Mouse (Mus musculus) E14TG2a.4 (cell line): ENCODE results near the gene Shank2.

ENCODE experiments used
- H3K27me3 ChIP-seq: 2 replicates; pipeline ENCODE4 v1.6.1; 2014; ENCODE audit warnings: low read length, control low read depth; ENCODE audit not compliant: insufficient read depth
- H3K36me3 ChIP-seq: 2 replicates; pipeline ENCODE4 v1.6.1; 2014; ENCODE audit warnings: low read length, control low read depth; ENCODE audit not compliant: insufficient read depth
- H3K4me1 ChIP-seq: replicated peaks from 2 replicates; pipeline ENCODE4 v1.6.1; 2014; ENCODE audit warnings: low read depth, low read length, control low read depth
- H3K4me3 ChIP-seq: replicated peaks from 2 replicates; pipeline ENCODE4 v1.5.1; 2014; ENCODE audit warnings: mild to moderate bottlenecking, low read length
- H3K9me3 ChIP-seq: 2 replicates; pipeline ENCODE4 v1.6.1; 2014; ENCODE audit warnings: low read length, control low read depth
- CTCF ChIP-seq: conservative IDR thresholded peaks from 2 replicates; pipeline ENCODE4 v1.5.1; 2014; ENCODE audit warnings: low read length
- NANOG ChIP-seq: IDR thresholded peaks from 2 replicates; pipeline ENCODE4 v1.6.1; 2014; ENCODE audit warnings: borderline replicate concordance, low read length, mixed read lengths
- POU5F1 ChIP-seq: IDR thresholded peaks from 2 replicates; pipeline ENCODE4 v1.6.1; 2014; ENCODE audit warnings: low read length, borderline replicate concordance

Shank2 gene

DNA sequence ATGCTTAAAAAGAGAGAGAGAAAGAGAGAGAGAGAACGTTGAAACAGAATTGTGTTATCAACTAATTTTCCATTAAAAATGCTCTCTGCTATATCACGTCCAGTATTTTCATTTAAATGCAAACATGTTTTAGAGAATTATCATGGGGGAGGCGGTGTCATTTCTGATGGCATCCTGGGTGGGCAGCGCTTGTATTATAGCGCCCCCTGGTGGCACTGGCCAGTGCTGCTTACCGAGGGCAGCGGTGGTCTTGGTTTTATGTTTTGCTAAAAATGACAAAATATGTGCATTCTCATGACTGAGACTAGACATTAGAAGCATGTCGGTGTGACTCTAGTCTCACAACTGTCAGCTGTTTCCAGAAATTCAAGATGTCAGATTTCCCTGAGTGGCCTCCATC, 424.2 kb downstream of the Shank2 start:
- Histone ChIP-seq H3K4me1 (peaks cover 8% of the 10 kb centered on the region), H3K4me3 (no peak overlapping the region), H3K9me3 (no peaks in the 10 kb centered on the region), H3K36me3 (no peaks in the 10 kb centered on the region), H3K27me3 (peaks cover 11% of the 10 kb centered on the region)
- no peak for TF ChIP-seq POU5F1
- no peak for TF ChIP-seq NANOG
- peak; percentile 94 for TF ChIP-seq CTCF

DNA sequence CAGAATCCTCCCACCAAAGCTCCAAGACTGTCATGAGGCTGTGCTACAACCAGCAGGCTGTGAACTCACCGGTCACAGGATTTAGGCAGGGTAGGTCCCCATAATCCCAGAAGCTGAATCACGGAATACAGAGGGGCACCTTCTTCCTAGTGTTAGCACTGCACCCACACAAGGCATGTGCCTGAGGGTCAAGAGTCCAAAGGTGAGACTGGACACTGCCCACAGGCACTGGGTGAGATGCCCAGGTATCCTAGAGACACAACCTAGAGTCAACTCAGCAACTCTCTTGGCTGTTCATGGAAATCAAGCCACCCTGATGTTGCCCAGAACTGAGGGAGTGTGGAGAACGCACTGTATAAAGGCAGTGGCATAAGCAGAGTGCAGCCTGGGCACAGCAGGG, 424.9 kb downstream of the Shank2 start:
- H3K36me3 ChIP-seq = no peaks in the 10 kb centered on the region
- H3K27me3 ChIP-seq = peaks cover 7% of the 10 kb centered on the region
- peaks cover 8% of the 10 kb centered on the region for H3K4me1 ChIP-seq
- no peak for TF ChIP-seq POU5F1
- H3K4me3 ChIP-seq = no peak overlapping the region
- H3K9me3 ChIP-seq = no peaks in the 10 kb centered on the region

DNA sequence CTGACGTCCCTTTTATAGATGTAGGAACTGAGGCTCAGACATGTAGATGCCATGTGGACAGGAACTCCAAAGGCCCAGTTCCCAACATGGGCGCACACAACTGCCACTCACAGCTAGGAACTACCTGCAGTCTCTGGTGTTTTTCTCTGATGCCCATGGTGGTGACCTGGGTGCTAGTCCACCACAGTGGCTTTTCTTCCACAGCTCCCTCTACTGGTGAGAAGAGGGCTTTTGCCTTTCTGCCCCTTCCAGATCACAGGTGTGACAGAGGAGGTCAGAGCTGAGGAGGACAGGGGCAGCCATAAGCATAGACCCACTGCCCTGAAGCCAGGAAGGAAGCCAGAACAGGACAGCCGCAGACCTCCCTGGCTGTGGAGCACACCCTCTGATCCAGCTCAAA, 425.7 kb downstream of the Shank2 start:
- Histone ChIP-seq H3K4me1 (peaks cover 8% of the 10 kb centered on the region), H3K4me3 (no peak overlapping the region), H3K27me3 (peaks cover 7% of the 10 kb centered on the region), H3K36me3 (no peaks in the 10 kb centered on the region), H3K9me3 (no peaks in the 10 kb centered on the region)
- TF ChIP-seq CTCF = peak; percentile 44
- no peak for TF ChIP-seq POU5F1
- TF ChIP-seq NANOG = no peak

DNA sequence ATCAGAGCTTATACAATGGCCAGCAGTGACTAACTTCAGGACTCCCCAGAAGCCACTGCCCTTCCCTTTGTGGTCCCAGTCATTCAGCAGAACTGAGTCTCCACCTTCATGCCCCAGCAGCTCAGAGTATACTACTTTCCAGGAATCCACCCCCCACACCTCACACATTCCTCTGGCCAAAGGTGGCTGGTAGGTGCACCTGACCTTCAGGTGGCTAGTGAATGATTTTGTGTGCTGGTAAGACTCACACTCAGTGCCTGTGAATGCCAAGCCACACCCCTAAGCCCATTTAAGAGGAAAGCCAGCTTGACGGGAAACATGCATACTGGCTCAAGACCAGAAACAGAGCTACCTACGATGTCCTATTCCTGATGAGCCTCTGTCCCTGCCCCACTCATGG, 431.2 kb downstream of the Shank2 start:
- Histone ChIP-seq H3K9me3 (no peaks in the 10 kb centered on the region), H3K4me1 (0 out of 2 replicates have a peak, but pooled peaks cover 2% of the 10 kb centered on the region), H3K27me3 (peaks cover 1% of the 10 kb centered on the region; the same call in 1 of the 2 replicates), H3K4me3 (no peak overlapping the region), H3K36me3 (peaks cover 26% of the 10 kb centered on the region)
- TF ChIP-seq NANOG = no peak
- TF ChIP-seq POU5F1 = no peak
- no peak for TF ChIP-seq CTCF

DNA sequence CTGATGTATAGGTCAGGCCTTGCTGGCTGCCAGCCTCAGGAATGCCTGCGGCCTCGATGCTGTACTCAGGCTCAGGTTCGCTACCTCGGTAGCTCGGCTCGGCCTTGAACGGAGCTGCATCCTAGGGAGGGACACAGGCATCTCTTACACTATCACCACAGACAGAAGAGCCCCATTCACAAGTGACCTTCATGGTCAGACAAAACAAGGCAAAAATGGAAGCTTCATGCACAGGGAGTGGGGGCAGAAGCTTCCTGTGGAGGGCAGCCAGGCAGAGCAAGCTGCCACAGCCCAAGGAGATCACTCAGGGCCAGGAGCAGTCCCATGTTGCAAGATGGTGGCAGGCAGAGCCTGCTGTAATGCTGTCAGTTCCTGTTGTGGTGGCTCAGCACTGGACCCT, 437.1 kb downstream of the Shank2 start:
- Histone ChIP-seq H3K4me1 (no peaks in the 10 kb centered on the region), H3K4me3 (no peak overlapping the region), H3K36me3 (peaks cover 83% of the 10 kb centered on the region), H3K9me3 (no peaks in the 10 kb centered on the region), H3K27me3 (no peaks in the 10 kb centered on the region)
- no peak for TF ChIP-seq CTCF

DNA sequence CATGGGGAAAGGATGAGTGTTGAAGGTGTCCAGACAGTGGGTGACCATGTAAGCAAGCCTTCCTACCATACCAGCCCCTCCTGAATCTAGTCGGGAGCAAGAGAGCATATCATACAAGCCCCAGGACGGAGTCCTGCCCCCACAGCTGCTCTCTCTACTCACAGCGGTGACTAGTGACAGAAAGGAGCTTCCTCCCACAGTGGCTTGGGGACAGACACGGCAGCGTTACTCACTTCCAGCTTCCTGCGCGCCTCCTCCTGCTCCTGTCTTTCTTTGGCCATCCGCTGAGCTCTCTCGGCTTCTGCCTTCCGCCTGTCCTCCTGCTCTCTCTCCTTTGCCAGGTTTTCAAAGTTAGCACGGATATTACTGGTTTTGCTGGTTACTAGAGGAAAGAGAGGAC, 439.7 kb downstream of the Shank2 start:
- Histone ChIP-seq H3K36me3 (peaks cover 95% of the 10 kb centered on the region), H3K9me3 (no peaks in the 10 kb centered on the region), H3K4me3 (no peak overlapping the region), H3K27me3 (no peaks in the 10 kb centered on the region), H3K4me1 (no peaks in the 10 kb centered on the region)
- TF ChIP-seq NANOG (no peak), CTCF (no peak)

DNA sequence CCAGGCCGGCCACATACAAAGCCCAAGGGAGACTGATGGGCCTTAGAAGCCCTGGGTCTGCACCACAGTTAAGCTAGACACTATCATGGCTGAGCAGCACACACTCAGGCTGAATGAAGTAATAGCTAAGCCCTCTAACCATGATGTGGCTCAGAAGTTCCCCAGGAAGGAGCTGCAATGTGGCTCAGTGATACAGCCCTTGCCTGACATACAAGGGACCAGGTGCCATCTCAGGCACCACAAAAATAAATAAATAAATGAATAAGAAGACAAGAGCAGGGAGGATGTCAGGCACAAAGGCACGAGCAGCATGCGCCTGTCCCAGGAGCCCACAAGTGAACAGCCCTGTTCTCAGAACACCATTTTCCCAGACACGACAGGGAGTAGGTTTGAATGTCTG, 440.2 kb downstream of the Shank2 start:
- Histone ChIP-seq H3K9me3 (no peaks in the 10 kb centered on the region), H3K36me3 (peaks cover 95% of the 10 kb centered on the region), H3K4me1 (no peaks in the 10 kb centered on the region), H3K4me3 (no peak overlapping the region), H3K27me3 (no peaks in the 10 kb centered on the region)
- no peak for TF ChIP-seq POU5F1
- no peak for TF ChIP-seq NANOG
- TF ChIP-seq CTCF = no peak

DNA sequence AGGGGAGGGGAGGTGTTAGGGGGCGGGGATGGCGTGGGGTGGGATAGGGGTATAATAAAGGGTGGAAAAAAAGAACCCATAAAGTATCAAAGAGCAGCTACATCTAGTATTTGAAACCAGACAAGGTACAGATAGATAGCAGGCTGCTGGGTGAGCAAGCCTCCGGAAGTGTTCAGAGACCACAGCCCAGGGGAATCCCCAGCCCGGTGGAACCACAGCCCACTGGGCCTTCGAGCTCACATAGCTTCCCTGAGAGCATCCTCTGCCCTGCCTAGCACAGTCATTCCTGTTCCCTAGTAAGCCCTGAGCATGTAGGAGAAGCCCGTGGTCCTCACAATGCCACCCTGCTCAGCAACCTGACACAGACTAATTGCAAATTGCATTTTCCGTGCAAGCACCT, 443.1 kb downstream of the Shank2 start:
- no peaks in the 10 kb centered on the region for H3K4me1 ChIP-seq
- H3K27me3 ChIP-seq = no peaks in the 10 kb centered on the region
- TF ChIP-seq CTCF (no peak), POU5F1 (no peak), NANOG (no peak)
- no peaks in the 10 kb centered on the region for H3K9me3 ChIP-seq
- peaks cover 94% of the 10 kb centered on the region for H3K36me3 ChIP-seq
- H3K4me3 ChIP-seq = no peak overlapping the region

DNA sequence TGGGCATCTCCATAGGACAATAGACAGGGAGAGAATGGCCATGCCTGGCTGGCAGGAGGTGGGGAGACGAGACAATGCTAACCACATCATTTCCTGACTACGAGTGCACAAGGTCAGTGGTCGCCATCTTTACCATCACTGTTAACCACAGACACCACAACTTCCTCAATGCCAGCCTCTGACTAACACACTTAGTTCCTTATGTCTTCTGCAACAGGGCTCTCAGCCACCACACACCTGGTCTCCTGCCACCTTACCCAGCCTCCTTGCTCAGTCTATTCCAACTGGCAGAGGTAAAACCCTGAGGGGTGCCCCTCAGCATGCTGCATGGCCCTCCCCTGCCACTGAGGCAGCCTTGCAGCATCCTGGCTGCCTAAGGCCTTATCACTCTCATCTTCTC, 445.4 kb downstream of the Shank2 start:
- H3K4me3 ChIP-seq = no peak overlapping the region
- no peaks in the 10 kb centered on the region for H3K27me3 ChIP-seq
- H3K4me1 ChIP-seq = peaks cover 3% of the 10 kb centered on the region
- peaks cover 93% of the 10 kb centered on the region for H3K36me3 ChIP-seq
- no peaks in the 10 kb centered on the region for H3K9me3 ChIP-seq
- no peak for TF ChIP-seq NANOG
- TF ChIP-seq POU5F1 = no peak
- TF ChIP-seq CTCF = no peak

DNA sequence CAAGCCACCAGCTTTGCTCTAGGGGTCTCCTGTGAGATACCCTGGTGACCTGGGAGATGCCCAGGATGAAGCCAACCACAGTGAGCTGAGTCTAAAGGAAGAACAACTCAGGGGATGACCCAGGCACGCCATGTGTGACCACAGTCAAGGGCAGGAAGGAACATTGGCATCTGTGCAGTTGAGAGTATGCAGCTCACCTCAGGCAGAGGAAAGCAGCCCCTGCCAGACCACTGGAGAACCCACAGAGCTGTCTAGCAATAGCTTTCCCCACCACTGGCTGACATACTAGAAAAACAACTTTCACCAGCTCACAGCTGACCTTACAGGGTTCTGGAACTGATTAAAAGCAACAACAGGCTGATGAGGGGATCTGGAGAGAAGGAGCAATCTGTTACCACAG, 446.5 kb downstream of the Shank2 start:
- TF ChIP-seq POU5F1 (no peak), CTCF (no peak), NANOG (no peak)
- no peaks in the 10 kb centered on the region for H3K27me3 ChIP-seq
- H3K36me3 ChIP-seq = peaks cover 93% of the 10 kb centered on the region
- H3K4me3 ChIP-seq = no peak overlapping the region
- no peaks in the 10 kb centered on the region for H3K9me3 ChIP-seq
- H3K4me1 ChIP-seq = peaks cover 13% of the 10 kb centered on the region
